Mouse (Mus musculus) adrenal gland, adult 18-20 months (tissue): ENCODE results near the gene Acad11. TPM values are rescaled to one million over a fixed set of nuclear protein-coding genes. Genes with fewer than 3 reads are reported as not detected.

Experiments used
- DNase-seq, 2 experiments: peaks; one replicate each; pipeline ENCODE4 v3.0.0; 2021 to 2022; ENCODE audit warnings: low spot score in 2 of 2
- total RNA-seq, 2 experiments: library from RNA; stranded (reverse); gene quantifications; 1 replicate in 1 of 2; 2 replicates in 1 of 2; pipeline ENCODE4 v1.2.3; 2021

The Acad11 gene
- total RNA-seq, 2 experiments from 2014 or later, result 66.7 to 84.1 TPM

- peak; percentile 16 to 36 for DNase-seq
These were observed 16.2 kb downstream of the Acad11 start for GRCm38 (mm10) chr9:104079379-104079778.

- DNase-seq, result no peak
These were observed 16.9 kb downstream of the Acad11 start for GRCm38 (mm10) chr9:104080038-104080437.

- DNase-seq, result no peak
These were observed 22.7 kb downstream of the Acad11 start for GRCm38 (mm10) chr9:104085730-104086429.

- no peak for DNase-seq
These were observed 25.4 kb downstream of the Acad11 start for GRCm38 (mm10) chr9:104088555-104088954.

- DNase-seq, result no peak
These were observed 29.8 kb downstream of the Acad11 start for GRCm38 (mm10) chr9:104092945-104093344.

- no peak for DNase-seq
These were observed 35.1 kb downstream of the Acad11 start for GRCm38 (mm10) chr9:104098256-104098655.

- no peak for DNase-seq
These were observed 35.9 kb downstream of the Acad11 start for GRCm38 (mm10) chr9:104099060-104099459.

- DNase-seq, result no peak
These were observed 37.6 kb downstream of the Acad11 start for GRCm38 (mm10) chr9:104100822-104101221.

GRCm38 (mm10) chr9:104101458-104101857 is 38.3 kb downstream of the Acad11 start:
- DNase-seq, result no peak

GRCm38 (mm10) chr9:104102301-104102700 is 39.1 kb downstream of the Acad11 start:
- DNase-seq, result no peak

GRCm38 (mm10) chr9:104102901-104103300 is 39.7 kb downstream of the Acad11 start:
- DNase-seq, result no peak

GRCm38 (mm10) chr9:104104986-104105385 is 41.8 kb downstream of the Acad11 start:
- no peak for DNase-seq

GRCm38 (mm10) chr9:104106930-104107329 is 43.8 kb downstream of the Acad11 start:
- DNase-seq, result no peak

- no peak for DNase-seq
These were observed 44.3 kb downstream of the Acad11 start for GRCm38 (mm10) chr9:104107482-104107881.

GRCm38 (mm10) chr9:104108571-104109143 is 45.5 kb downstream of the Acad11 start:
- DNase-seq, result no peak

GRCm38 (mm10) chr9:104109151-104109550 is 46.0 kb downstream of the Acad11 start:
- no peak for DNase-seq

GRCm38 (mm10) chr9:104123101-104123500 is 59.9 kb downstream of the Acad11 start:
- DNase-seq, result no peak

GRCm38 (mm10) chr9:104123622-104124021 is 60.4 kb downstream of the Acad11 start:
- no peak for DNase-seq

GRCm38 (mm10) chr9:104126833-104127232 is 63.7 kb downstream of the Acad11 start, which contains the start of gene Ackr4:
Ackr4 (minus strand) TSS chr9:104126933.
- no peak for DNase-seq

GRCm38 (mm10) chr9:104128110-104128509 is 64.9 kb downstream of the Acad11 start:
- no peak for DNase-seq

- DNase-seq, result no peak
These were observed 67.1 kb downstream of the Acad11 start for GRCm38 (mm10) chr9:104130141-104130755.

GRCm38 (mm10) chr9:104140351-104140750 is 77.2 kb downstream of the Acad11 start:
- DNase-seq, result no peak
